Mouse (Mus musculus) ES-E14 (cell line): ENCODE data around the gene Zdhhc14.

Experiments used
- MAFK ChIP-seq: IDR thresholded peaks from 2 replicates; pipeline ENCODE4 v1.6.1; 2014; ENCODE audit warnings: mild to moderate bottlenecking, low read depth, low read length, inconsistent platforms; ENCODE audit not compliant: insufficient read depth
- ZC3H11A ChIP-seq: IDR thresholded peaks from 2 replicates; pipeline ENCODE4 v1.6.1; 2012; ENCODE audit warnings: low read depth, mild to moderate bottlenecking, inconsistent platforms, low read length, borderline replicate concordance
- ZNF384 ChIP-seq: IDR thresholded peaks from 2 replicates; pipeline ENCODE4 v1.6.1; 2012; ENCODE audit warnings: low read depth, low read length, inconsistent platforms

DNA sequence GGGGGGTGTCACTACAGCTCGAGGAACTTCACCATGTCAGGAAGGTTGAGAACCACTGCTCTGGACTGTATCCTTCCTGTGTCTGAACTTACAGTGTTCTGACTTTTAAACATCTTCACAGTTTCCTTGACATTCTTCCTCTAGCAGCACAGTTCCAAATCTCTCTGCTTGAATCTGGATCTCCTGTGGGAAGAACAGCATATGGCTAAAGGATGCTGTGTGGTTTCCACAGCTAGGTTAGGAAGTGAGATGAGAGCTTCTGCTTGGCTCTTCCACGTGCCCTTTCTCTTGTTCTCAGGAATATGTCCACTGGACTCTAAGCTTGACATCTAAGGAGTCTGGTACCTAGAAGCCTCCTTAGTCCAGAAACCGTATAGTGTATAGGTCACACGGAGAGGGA lies 15.7 kb downstream of the Zdhhc14 start:
- TF ChIP-seq MAFK (no peak), ZNF384 (no peak), ZC3H11A (no peak)
